Mouse (Mus musculus) brain, embryonic 14.5 days (tissue): ENCODE measurements at regions not wholly inside any gene's neighbourhood (a gene's known extent, or its start where the extent isn't known, plus 50 kb on each side); places are given as distances from the start of the nearest gene placed in this dataset.

ENCODE experiments used
- CTCF ChIP-seq: fragments of 200-500 bp; IDR thresholded peaks from 2 replicates; pipeline ENCODE4 v1.5.1; 2012; ENCODE audit warnings: inconsistent platforms, mild to moderate bottlenecking, moderate library complexity, borderline replicate concordance; ENCODE audit not compliant: insufficient read depth, insufficient read length; ENCODE audit errors: extremely low read depth
- POLR2A ChIP-seq: fragments of 200-500 bp; IDR thresholded peaks from 2 replicates; pipeline ENCODE4 v1.6.1; 2012; ENCODE audit warnings: mild to moderate bottlenecking, inconsistent platforms, borderline replicate concordance; ENCODE audit not compliant: poor library complexity, insufficient read depth, insufficient read length, severe bottlenecking; ENCODE audit errors: extremely low read depth

DNA sequence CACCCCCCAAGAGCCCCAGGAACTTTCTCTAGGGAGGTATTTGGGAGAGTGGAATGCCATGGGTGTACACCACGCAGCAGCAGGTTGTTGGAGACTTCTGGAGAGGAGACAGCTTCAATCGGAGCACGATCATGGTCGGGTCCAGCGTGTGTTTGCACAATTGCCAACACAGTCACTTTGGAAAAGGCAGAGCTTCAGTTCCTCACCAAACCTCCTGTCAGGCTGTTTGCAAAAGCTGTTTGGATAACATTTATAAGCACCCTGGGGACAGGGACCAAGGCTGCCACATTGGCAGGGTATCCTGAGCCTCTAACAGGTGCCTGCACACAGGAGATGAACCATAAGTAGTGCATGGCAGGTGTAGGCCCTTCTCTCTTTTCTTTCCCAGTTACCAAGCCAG is 155.8 kb downstream of the Uaca start:
- TF ChIP-seq CTCF, result no peak
- no peak for TF ChIP-seq POLR2A
